Mouse (Mus musculus): ENCODE data around the gene Olfr686.

DNA sequence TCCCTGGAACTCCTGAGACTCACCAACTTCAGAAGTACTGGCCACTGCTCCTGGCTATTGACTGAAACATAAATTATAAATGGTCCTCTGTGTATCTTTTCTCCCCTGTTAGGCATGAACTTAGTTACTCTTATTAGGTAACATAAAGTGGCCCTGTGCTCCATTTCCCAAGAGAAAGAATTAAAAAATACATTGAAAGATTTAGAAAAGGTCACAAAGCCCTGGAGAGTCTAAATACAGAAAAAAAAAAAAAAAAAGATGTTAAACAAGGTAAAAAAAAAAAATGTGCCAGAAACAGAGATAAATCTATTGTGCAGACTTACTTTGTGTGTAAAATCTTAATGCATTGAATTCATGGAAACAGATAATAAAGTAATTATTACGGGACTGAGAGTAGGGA is 43.7 kb downstream of the Olfr686 start, which contains the start of gene Olfr684:
- TF ChIP-seq MEF2A (IDR thresholded peaks at IDR 0.05; ENCODE audit: extremely low read depth, insufficient replicate concordance, low read depth, low read length, poor library complexity, severe bottlenecking) (no peak), GABPA (IDR thresholded peaks at IDR 0.05; ENCODE audit: low read depth, low read length) (no peak), TCF12 (IDR thresholded peaks at IDR 0.05; ENCODE audit: low read depth, low read length) (no peak), NRF1 (IDR thresholded peaks at IDR 0.05; ENCODE audit: insufficient read depth, low read depth, low read length, poor library complexity, severe bottlenecking) (no peak), RCOR1 (IDR thresholded peaks at IDR 0.05; ENCODE audit: low read depth, low read length) (no peak)
